Mouse (Mus musculus): ENCODE data around the gene Slc17a8.
"Not testable (repeated sequence)": the region's sequence is repeated elsewhere in the genome, so short reads cannot be mapped to it uniquely, and the experiment has no call there.

The Slc17a8 gene

DNA sequence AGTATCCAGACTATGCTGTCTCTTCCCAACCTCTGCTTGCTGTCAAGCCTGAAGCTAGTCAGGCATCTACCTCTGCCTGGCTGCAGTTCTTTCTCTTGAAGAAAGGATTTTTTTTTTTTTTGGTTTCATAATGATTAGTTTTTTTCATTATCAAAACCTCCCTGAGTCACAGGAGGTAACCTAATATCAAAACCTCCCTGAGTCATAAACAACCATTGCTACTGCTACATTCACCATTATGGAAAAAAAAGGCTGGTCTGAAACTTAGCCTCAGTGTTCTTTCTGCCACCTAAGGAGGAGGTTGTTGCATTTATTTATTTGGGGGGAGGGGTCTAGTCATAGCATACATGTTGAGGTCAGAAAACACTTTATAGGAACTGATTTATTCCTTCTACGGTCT lies 31.2 kb downstream of the Slc17a8 start:
- in situ Hi-C loops (cut with MboI), result no loop called here

DNA sequence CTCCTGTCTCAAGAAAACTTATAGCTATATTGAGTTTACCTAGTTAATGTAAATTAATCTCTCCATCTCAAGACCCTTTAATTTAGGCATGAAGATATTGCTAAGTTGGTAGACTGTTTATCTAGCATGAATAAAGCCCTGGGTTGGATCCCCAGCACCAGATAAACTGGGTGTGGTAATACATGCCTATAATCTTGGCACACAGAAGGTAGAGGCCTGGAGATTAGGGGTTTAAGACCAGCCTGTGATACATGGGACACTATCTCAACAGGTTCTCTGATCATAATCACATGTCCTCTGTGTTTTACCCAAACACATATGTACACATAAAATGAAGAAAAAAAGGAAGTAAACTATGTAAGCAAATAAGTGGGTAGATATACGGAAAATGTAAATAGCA lies 32.3 kb downstream of the Slc17a8 start:
- in situ Hi-C loops (cut with MboI), result no loop called here

GRCm38 (mm10) chr10:89584709-89585108 lies 36.3 kb downstream of the Slc17a8 start:
- in situ Hi-C loops (cut with MboI), result no loop called here

- in situ Hi-C loops (cut with MboI), result no loop called here
Measured at GRCm38 (mm10) chr10:89578801-89579200, 42.3 kb downstream of the Slc17a8 start.

DNA sequence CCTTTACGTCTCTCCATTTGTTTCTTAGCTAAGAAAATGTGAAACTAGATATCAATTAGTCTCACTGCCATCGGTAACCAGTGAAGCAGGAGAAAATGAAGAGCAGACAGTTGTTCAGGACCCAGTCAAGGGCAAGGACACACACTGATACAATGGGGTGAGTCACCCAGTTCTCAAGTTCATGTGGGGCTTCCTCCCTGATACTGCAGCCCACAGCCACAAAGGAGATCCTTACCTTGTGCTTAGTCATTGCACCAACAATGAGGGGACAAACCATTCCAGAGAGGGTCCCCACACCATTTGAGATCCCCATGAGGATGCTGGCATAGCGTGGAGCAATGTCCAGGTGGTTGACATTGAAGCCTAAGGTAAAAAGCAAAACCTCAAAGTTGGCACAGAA lies 43.4 kb downstream of the Slc17a8 start:
- in situ Hi-C loops (cut with MboI), result no loop called here

DNA sequence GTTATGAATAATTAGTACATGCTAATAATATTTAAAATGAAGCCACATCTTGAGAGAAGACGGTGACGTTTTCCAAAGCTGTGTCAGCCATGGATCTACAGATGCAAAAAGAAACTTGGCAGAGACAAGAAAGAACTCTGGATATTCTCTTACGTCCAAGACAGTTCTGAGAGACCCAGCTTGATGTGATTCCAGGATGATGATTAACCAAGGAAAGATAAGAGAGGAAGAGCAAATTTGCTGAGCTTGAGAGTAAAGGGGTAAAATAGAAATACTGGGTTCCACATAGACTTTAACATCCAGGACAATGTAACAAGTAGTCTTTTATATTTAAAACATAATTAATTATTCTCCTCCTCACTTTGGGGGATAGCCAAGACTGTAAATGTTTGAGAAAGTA lies 47.6 kb downstream of the Slc17a8 start:
- in situ Hi-C loops (cut with MboI), result no loop called here

DNA sequence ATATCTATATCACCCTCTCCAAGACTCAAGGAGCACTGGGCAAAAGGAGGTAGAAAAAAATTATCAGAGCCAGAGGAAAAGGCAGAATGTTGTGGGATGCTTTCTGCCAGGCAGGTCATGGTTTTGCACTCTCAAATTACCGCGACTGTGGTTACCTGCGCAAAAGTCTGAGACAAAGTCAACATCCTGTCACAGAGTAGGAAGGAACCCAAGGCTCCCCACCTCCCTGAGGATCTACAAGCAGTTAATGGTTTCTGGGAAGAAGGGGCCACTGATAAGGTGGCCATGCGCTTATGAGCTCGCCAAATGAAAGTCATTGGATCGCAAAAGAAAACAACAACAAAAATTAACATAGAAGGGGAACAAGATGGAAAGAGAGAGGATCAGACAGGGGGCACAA lies 48.1 kb downstream of the Slc17a8 start:
- in situ Hi-C loops (cut with MboI), result no loop called here

GRCm38 (mm10) chr10:89567391-89567790 lies 53.7 kb downstream of the Slc17a8 start:
- in situ Hi-C loops (cut with MboI), result no loop called here

DNA sequence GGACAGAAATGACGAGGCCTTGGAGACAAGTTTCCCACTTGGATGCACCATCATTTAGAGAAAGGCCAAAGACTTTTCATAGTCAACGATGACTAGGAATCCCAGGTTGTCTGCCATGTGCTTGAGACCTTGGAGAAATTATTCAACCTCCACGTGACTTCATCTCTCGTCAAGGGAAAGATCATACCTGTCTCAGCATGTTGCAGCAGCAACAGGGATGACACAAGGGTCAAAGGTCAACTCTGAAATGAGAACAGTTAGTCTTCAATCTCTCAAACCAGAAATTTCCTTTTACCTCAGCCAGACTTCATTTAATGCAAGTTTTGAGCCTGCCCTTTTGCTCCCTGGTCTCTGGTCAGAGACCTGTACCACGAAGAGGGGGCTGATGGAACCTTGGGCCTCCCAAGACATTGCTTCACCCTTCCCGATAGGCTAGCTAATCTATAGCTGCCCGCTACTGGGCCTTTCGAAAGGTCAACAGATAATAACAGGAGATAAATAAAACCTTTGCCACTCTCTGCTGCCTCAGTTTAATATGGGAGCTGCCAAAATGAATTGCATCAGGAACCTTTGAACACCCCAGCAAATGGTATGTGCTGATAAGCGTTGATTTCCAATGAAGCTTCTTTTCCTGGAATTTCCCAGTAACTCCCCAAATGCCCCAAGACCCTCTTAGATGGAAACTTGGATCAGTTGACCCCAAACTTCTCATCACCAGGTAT lies 55.6 kb downstream of the Slc17a8 start:
- in situ Hi-C loops (cut with MboI), result no loop called here

- in situ Hi-C loops (cut with MboI), result no loop called here
Measured at GRCm38 (mm10) chr10:89562113-89562512, 58.9 kb downstream of the Slc17a8 start.

DNA sequence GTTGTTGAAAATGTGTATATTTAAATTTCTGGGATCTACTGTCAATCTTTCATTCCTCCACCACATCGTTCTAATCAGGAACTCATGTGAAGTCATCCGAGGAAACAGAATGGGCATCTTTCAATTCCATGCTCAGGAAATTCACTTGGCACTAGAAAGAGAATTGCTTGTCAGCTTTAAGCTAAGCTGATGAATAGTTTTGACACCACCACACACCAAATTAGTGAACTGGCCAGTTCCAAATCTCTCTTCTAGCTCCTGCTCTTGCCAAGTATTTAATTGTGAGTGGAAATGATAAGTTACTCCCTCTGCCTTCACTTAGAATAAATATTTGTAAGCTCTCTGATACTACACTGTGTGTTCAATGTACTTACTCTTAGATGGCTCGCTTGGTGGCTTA lies 61.7 kb downstream of the Slc17a8 start:
- in situ Hi-C loops (cut with MboI), result no loop called here

DNA sequence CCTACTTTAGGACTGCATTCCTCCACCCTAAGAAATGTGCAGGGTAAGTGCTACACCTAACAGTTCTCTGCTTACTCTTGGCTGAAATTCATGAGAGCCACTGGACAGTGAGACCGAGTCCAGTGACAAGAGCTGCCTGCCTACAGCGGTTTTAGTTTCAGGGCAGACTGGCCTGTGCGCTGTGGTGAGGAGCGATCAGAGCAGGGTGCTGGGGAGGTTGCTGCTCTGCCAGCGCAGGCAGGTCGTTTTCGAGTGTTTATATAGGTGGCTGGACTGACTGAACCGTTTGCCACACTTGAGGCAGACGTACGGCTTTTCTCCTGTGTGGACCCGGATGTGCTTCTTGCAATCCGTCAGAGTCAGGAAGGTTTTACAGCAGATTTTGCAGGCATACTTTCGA lies 66.2 kb downstream of the Slc17a8 start:
- in situ Hi-C loops (cut with MboI), result not testable (repeated sequence)

- in situ Hi-C loops (cut with MboI), result not testable (repeated sequence)
Measured at GRCm38 (mm10) chr10:89553855-89554254, 67.2 kb downstream of the Slc17a8 start.

DNA sequence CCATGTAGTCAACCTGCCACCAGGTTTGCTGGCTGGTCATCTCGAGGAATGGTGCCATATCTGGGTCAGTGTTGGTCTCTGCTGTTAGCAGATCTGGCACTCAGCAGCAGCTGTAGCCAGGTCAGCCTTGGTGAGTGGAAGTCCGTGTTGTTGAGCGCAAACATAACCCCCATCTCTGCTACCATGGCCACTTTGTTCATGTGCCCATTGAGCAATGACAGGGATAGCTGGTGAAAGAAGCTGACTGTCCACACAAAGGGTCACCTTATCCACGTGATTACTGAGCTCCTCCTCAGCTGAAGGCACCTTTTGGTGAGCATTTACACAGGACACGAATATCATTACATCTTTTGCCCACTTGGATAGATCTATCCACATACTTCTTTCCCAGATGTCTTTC lies 68.0 kb downstream of the Slc17a8 start:
- in situ Hi-C loops (cut with MboI), result no loop called here

DNA sequence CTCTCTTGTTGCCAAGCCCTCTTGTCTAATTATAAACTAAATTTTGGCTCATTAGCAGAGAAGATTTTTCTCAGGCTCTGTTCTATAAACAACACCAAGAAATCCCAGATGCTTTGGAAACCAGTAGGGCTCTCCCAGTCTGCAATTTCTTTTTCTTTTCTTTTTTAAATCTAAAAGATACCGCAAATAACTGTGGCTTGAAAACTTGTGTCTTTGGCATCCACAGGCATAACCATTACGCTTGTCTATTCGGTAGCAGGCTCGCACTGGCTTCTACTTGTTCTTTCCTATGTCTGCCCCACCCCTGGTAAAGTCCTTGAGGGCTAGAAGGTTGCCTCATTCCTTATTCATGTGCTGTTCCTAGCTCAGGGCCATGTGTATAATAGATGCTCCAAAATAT lies 69.4 kb downstream of the Slc17a8 start:
- in situ Hi-C loops (cut with MboI), result no loop called here

DNA sequence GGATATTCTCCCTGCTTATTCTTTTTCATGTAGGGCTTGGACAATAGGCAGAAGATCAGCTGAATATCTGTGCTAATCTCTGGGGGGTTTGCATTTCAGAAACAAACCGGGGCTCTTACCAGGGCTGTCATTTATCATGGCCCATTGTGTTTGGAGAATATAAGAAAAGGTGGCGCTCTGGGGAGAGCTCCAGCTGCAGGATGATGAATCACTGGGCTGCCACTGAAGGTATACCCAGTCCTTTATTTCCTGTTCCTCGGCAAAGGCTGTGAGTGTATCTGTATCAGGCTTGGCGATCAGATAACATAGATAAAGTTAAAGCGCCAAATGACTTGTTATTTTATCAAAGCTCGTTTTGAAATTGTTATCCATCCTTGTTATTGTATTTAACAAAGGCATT lies 73.0 kb downstream of the Slc17a8 start:
- in situ Hi-C loops (cut with MboI), result no loop called here

DNA sequence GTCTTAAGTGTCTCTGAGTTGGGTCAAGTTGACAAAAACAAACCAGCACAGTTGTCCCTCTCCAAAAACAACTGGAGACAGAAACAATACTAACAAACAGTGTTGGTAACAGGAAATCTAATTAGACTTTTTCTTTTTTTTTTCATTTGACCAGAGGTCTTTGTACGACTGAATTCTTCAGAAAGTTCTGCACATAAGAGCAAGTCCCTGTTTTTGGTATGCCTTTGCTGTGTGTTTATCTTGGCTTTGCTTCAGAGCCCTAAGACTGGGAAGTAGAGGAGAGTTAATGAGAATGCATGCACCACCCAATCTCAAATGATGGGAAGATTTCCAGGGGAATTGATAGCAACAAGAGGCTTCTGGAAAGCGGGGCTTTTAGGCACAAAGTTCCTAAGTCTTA lies 74.1 kb downstream of the Slc17a8 start:
- in situ Hi-C loops (cut with MboI), result no loop called here

DNA sequence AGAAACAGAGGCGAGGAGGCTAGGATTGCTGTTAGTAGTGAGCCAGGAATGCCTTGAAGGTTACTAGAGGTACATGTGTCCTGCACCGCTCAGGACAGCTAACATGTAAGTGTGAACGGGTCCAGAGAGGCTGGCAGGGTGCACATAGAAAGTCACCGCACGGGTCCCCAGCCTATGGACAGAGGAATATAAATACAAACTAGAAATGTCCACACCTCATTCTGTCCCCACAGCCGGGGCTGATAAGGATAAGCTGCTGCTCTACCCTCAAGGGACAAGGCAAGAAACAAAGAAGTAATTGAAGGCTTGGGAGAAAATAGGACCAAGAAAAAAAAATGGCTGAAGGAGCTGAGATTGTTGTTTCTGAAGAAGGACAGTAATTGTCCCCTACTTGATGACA lies 77.2 kb downstream of the Slc17a8 start:
- in situ Hi-C loops (cut with MboI), result no loop called here

- in situ Hi-C loops (cut with MboI), result no loop called here
Measured at GRCm38 (mm10) chr10:89542321-89542720, 78.7 kb downstream of the Slc17a8 start.

DNA sequence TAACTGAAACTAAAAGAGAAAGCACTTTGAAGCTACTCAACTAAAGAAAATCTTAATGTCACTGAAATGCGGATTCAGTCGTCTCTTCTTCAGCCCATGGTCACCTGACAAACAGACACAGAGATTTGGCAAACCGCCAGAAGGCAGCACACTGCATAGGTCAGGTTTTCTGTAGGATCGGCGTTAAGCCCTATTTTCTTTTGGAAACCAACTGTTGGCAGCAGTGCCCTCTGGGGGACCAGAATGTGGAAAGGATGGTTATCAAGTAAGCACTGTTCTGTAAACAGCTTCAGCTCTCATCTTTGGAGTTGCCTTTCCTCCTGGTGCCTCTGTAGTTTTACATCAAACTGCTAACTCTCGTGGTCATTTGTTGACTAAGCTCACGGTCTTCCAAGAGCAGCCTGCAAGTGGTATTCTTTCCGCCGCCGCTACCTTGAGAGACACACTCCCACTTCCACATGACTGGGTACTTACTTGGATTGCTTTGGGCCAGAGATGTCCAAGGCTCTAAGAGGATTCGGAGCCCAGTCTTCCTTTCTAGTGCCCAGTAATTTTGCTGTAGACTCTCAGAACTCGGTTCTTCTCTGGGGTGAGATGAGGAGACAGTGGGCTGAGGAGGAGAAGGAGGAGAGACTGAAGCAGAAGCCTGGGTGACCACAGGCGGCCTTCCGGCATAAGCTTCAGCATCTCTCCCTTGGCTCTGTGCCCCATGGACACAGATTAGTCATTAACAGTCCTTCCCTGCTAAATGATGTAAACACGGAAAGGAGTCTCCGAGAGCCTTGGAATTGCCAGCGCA lies 87.9 kb downstream of the Slc17a8 start, which contains the start of gene Nr1h4:
Gene Nr1h4 (minus strand): TSS at position 657 of the 799 bp plus-strand sequence.
- in situ Hi-C loops (cut with MboI), result no loop called here

DNA sequence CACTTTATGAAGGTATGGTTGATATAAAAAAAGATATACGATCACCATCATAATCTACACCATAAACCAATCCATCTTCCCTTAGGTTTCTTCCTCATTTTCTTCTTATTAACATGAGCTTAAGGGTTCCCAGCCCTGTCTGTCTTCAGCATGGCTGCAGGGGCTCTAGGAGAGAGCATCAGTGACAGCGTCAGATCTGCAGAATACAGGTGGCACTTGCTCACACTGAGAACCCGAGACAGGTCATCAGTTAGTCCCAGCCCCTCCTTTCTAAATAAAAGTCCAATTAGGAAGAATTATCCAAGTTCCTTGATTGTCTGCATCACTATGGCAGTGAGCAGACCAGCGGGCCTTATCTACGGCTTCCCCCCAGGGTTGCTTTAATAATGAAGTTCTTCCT lies 88.6 kb downstream of the Slc17a8 start:
- in situ Hi-C loops (cut with MboI), result no loop called here

DNA sequence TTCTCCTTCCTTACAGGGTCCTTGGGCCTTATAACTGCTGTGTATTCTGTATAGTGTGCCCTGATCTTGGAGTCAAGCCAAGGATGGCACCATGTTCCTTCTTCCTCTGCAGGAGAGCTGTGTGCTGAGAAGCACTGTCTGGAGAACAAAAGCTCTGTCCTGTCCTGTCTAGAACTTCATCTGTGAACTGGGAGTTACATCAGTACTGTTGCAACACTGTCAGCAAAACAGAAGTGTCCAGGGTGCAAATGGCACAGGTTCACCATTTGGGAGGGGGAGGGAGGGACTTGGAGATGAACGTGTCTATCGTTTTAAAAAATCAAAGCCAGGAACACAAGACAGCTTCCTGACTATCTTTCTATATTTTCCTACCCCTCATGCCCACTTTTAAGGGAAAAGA lies 89.1 kb downstream of the Slc17a8 start:
- in situ Hi-C loops (cut with MboI), result no loop called here

- in situ Hi-C loops (cut with MboI), result no loop called here
Measured at GRCm38 (mm10) chr10:89531194-89531634, 89.8 kb downstream of the Slc17a8 start.
